In the genomic region with DNA sequence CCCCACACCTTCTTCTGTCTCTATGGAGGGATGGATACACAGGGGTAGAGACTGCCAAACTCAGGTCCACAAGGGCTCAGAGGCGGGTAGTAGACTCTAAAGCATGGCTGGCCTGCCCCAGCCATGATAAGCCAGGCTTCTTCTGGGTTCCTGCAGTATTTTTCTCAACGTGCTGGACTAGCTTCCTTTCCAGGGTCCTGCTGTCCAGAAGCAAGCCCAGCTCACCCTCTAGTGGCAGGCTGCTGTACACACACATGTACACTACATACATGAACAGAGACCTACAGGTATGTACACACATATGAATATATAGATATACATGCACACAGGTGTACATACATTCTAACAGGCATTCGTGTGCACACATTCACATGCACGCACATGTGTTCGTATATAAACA, we compare ENCODE assay signal across 8 mouse cellular contexts.
A peak's percentile ranks its signal among the peaks of the same experiment; 100 is the strongest.
DNase-seq lines count a peak whose midpoint lies in the region; ATAC-seq and TF ChIP-seq lines count a peak whose summit lies in the region.

No protein-coding gene starts in this region.

- H3K4me3 ChIP-seq in hindbrain, embryonic 13.5 days: no peak overlapping the region
- H3K4me3 ChIP-seq in liver, embryonic 14.5 days (ENCODE audit: insufficient read depth in 1 of 2, low read depth in 2 of 2, low read length in 2 of 2): no peak overlapping the region

- peak overlapping the region; percentile 35; the same call in 1 of the 2 replicates for H3K27ac ChIP-seq in hindbrain, embryonic 13.5 days
- no peak overlapping the region for H3K27ac ChIP-seq in liver, embryonic 14.5 days

- H3K4me1 ChIP-seq in hindbrain, embryonic 13.5 days (replicated peaks): peaks cover 21% of the 10 kb centered on the region
- no peaks in the 10 kb centered on the region for H3K4me1 ChIP-seq in liver, embryonic 14.5 days (replicated peaks; ENCODE audit: control insufficient read depth in 2 of 2, insufficient read depth in 2 of 2, low read length in 1 of 2)

- H3K4me2 ChIP-seq in hindbrain, embryonic 13.5 days: no peak overlapping the region
- no peak overlapping the region for H3K4me2 ChIP-seq in liver, embryonic 14.5 days (ENCODE audit: low read depth)

- H3K9ac ChIP-seq in hindbrain, embryonic 13.5 days: no peak overlapping the region
- H3K9ac ChIP-seq in liver, embryonic 14.5 days (replicated peaks): no peak overlapping the region

- DNase-seq in gastrocnemius, postnatal 10 days: peak; percentile 27
- DNase-seq in gastrocnemius, adult 18-20 months (ENCODE audit: low spot score): no peak
- peak; percentile 28 for DNase-seq in thymus, postnatal 4 days
- no peak for DNase-seq in thymus, postnatal 36 days
- no peak for DNase-seq in liver, embryonic 14.5 days (ENCODE audit: low read depth in 3 of 3, low spot score in 3 of 3)
- no peak for DNase-seq in c-Kit-positive CD71-positive TER-119-positive erythroid progenitor cells, embryonic 14.5 days (ENCODE audit: low spot score)
- DNase-seq in heart, adult 11 months: no peak

- ATAC-seq in hindbrain, embryonic 13.5 days (ENCODE audit: low FRiP score): peak; percentile 32
- no peak for ATAC-seq in liver, embryonic 14.5 days (ENCODE audit: insufficient read depth)

- TF ChIP-seq EP300 in liver, embryonic 14.5 days (IDR thresholded peaks at IDR 0.05; ENCODE audit: low read depth): no peak

- no peaks in the 10 kb centered on the region for H3K9me3 ChIP-seq in hindbrain, embryonic 13.5 days
- no peaks in the 10 kb centered on the region for H3K9me3 ChIP-seq in liver, embryonic 14.5 days (ENCODE audit: control insufficient read depth, low read length)

- no peaks in the 10 kb centered on the region for H3K36me3 ChIP-seq in hindbrain, embryonic 13.5 days
- no peaks in the 10 kb centered on the region for H3K36me3 ChIP-seq in liver, embryonic 14.5 days (replicated peaks; ENCODE audit: control insufficient read depth, insufficient read depth, low read depth)

- 64% methylated on average over 5 of the region's 5 CpGs for WGBS in hindbrain, embryonic 13.5 days
- WGBS in liver, embryonic 14.5 days (ENCODE audit: insufficient replicate concordance): 59% methylated on average over 5 of the region's 5 CpGs

- TF ChIP-seq CTCF in liver, embryonic 14.5 days (IDR thresholded peaks at IDR 0.05; ENCODE audit: low read depth): peak; percentile 30

- peaks cover 12% of the 10 kb centered on the region; the same call in 1 of the 2 replicates for H3K27me3 ChIP-seq in hindbrain, embryonic 13.5 days
- H3K27me3 ChIP-seq in liver, embryonic 14.5 days (ENCODE audit: control insufficient read depth, insufficient read depth, low read length): no peaks in the 10 kb centered on the region

Comparison
In these comparisons a context has a peak if more than half of its experiments do, and no peak if none do; other contexts are left out.
1. DNase-seq: peak in gastrocnemius, postnatal 10 days (single experiment) and thymus, postnatal 4 days (single experiment); none in gastrocnemius, adult 18-20 months (single experiment), thymus, postnatal 36 days (0 of 2), liver, embryonic 14.5 days (0 of 3), c-Kit-positive CD71-positive TER-119-positive erythroid progenitor cells, embryonic 14.5 days (single experiment) and heart, adult 11 months (single experiment).